Mouse (Mus musculus): ENCODE measurements around the gene Wdr60. TPM values are rescaled to one million over a fixed set of nuclear protein-coding genes. Genes with fewer than 3 reads are reported as not detected.

Wdr60 gene
- polyA plus RNA-seq, 1 experiment from 2014 or later = 22.8 TPM

DNA sequence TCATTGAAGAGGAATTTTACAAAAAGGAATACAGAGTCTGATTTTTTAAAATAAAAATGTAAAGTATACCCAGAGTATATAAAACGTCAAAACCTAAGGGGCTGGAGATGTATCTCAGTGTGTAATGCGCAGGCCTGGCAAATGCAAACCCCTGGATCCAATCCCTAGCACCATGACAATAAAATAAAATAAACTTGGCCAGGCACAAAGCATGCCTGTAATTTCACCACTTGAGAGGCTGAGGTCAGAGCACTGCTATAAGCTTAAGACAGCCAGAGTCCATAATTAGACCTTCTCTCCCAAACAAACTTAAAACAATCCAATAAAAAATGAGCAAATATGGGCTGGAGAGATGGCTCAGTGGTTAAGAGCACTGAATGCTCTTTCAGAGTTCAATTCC lies 39.7 kb downstream of the Wdr60 start:
- no peaks in the 10 kb centered on the region for H3K9me3 ChIP-seq
- H3K9ac ChIP-seq = no peak overlapping the region
- 99% methylated on average over 2 of the region's 2 CpGs for WGBS
- H3K4me3 ChIP-seq = no peak overlapping the region
- no peaks in the 10 kb centered on the region for H3K4me1 ChIP-seq (replicated peaks)
- no peak overlapping the region for H3K4me2 ChIP-seq
- no peaks in the 10 kb centered on the region for H3K27me3 ChIP-seq
- no peak overlapping the region for H3K27ac ChIP-seq
- peaks cover 45% of the 10 kb centered on the region for H3K36me3 ChIP-seq
- no peak for ATAC-seq (ENCODE audit: low FRiP score)

DNA sequence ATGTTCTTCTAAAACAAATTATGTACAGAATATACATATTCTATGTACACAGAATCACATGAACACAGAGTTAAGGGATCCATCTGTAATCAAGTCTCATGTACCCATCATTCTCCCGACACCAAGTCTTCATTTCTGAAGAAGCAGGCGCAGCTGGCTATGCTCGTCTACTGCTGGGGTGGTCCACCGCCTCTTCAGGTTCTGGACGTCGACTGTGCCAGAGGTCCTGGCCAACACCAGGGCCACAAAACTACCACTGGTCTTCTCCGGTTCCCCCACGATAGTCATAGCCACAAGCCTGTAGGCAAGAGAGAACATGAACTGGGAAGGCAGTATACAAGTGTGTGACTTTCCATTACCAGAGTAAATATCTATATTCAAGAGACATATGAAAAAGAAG lies 55.3 kb downstream of the Wdr60 start:
- Histone ChIP-seq H3K9me3 (no peaks in the 10 kb centered on the region), H3K4me2 (no peak overlapping the region), H3K4me3 (no peak overlapping the region), H3K27me3 (no peaks in the 10 kb centered on the region), H3K4me1 (replicated peaks) (0 out of 2 replicates have a peak, but pooled peaks cover 2% of the 10 kb centered on the region), H3K27ac (no peak overlapping the region), H3K9ac (no peak overlapping the region), H3K36me3 (peaks cover 48% of the 10 kb centered on the region)
- WGBS = 96% methylated on average over 8 of the region's 8 CpGs
- ATAC-seq (ENCODE audit: low FRiP score) = no peak

DNA sequence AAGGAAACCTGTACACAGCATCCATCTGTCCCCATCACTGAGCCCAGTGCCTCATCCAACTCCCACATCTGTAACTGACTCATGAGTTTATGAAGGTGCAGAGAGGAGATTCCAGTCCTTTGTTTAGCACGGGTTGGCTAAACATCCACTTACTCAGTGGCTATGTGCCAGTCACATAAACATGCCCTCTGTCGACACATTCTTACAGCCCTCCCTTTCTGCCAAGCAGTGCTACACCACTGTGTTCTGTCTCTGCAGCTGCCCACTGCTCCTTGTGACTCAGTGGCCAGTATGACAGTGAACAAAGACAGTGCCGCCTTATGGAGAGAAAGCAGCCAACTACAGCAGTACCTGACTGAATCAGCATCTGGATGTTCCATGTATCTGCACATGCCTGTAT lies 57.1 kb downstream of the Wdr60 start:
- H3K27me3 ChIP-seq = no peaks in the 10 kb centered on the region
- ATAC-seq (ENCODE audit: low FRiP score) = no peak
- no peak overlapping the region for H3K4me3 ChIP-seq
- WGBS = 84% methylated on average over 3 of the region's 3 CpGs
- no peak overlapping the region for H3K4me2 ChIP-seq
- no peak overlapping the region for H3K9ac ChIP-seq
- 0 out of 2 replicates have a peak, but pooled peaks cover 2% of the 10 kb centered on the region for H3K4me1 ChIP-seq (replicated peaks)
- H3K27ac ChIP-seq = no peak overlapping the region
- no peaks in the 10 kb centered on the region for H3K9me3 ChIP-seq
- H3K36me3 ChIP-seq = peaks cover 32% of the 10 kb centered on the region

DNA sequence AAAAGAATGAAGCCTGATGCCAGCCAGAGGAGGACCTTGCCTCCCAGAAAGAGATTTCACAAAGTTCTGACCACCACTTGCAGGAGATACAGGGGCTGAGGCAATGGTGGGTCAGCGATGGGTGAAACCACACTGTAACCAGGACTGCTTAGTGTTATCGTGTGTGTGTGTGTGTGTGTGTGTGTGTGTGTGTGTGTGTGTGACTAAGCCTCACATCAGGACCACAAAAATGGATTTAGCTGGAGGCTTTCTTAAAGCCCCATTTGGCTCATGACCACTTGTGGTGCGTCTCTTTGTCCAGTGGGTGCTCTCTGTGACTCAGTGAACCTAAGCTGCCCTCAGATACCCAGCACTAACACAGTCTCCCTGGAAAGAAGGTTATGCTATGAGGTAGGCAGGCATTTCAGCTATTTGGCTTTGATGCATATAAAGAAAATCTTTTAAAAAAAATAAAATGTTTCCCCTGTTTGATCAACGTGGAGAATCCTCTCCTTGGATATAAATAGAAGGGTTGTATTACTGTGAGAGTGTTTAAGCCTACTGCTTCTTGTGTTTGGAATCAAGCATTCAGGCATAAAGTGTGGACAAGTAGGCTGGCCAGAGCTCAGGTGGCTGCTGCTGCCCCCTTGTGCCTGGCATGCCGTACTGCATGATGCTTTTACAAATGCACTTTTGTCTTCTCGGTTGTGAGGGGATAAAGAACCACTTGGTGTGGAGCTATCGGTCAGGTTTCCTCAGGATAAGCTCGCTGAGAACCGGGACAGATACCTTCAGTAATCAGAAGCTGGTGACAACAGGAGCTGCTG lies 60.4 kb downstream of the Wdr60 start:
- Histone ChIP-seq H3K9ac (0 out of 2 replicates have a peak overlapping the region, but pooled peaks have one; percentile 20), H3K27ac (no peak overlapping the region), H3K4me2 (no peak overlapping the region), H3K9me3 (no peaks in the 10 kb centered on the region), H3K4me3 (no peak overlapping the region), H3K27me3 (no peaks in the 10 kb centered on the region), H3K36me3 (peaks cover 11% of the 10 kb centered on the region), H3K4me1 (replicated peaks) (0 out of 2 replicates have a peak, but pooled peaks cover 2% of the 10 kb centered on the region)
- WGBS = 39% methylated on average over 9 of the region's 9 CpGs
- peak; percentile 65 for ATAC-seq (ENCODE audit: low FRiP score)

DNA sequence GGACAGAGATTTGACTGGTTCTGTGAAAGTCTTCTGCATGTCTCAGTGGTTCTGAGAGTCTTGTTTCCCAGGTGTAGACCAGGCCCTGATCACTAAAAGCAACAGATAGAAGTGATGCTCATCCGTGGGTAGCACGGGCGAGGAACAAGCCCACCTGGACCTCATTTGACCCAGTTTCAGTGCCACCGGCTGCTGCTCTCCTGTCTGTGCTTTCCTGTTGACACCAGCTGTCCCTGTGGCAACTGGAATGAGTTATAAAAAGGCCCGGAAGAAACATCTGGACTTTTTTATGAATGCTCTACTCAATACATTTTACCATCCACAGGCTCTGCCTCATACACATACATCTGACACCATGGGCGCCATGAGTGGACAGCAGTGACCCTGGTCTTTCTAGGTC lies 64.0 kb downstream of the Wdr60 start:
- 93% methylated on average over 6 of the region's 6 CpGs for WGBS
- Histone ChIP-seq H3K4me2 (no peak overlapping the region), H3K4me3 (no peak overlapping the region), H3K27me3 (no peaks in the 10 kb centered on the region), H3K27ac (no peak overlapping the region), H3K36me3 (no peaks in the 10 kb centered on the region), H3K9ac (no peak overlapping the region), H3K9me3 (no peaks in the 10 kb centered on the region), H3K4me1 (replicated peaks) (0 out of 2 replicates have a peak, but pooled peaks cover 2% of the 10 kb centered on the region)
- no peak for ATAC-seq (ENCODE audit: low FRiP score)

DNA sequence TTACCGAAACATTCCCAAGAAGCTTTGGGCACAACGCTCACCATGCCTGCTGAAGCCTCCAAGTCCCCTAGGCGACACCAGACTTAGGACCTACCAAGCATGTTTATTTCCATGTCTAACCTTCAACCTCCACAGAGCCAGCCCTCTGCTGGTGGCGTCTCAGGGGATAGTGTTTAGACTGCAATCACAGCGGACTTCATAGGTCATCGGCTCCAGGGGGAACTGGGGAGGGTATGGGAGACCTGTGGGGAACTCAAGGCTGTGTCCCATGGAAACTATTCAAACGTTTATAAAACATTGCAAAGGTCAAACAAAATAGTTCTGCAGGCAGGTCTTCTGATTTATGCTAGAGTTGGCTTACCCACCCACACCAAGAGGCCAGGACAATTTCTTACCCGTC lies 66.6 kb downstream of the Wdr60 start:
- 81% methylated on average over 8 of the region's 8 CpGs for WGBS

DNA sequence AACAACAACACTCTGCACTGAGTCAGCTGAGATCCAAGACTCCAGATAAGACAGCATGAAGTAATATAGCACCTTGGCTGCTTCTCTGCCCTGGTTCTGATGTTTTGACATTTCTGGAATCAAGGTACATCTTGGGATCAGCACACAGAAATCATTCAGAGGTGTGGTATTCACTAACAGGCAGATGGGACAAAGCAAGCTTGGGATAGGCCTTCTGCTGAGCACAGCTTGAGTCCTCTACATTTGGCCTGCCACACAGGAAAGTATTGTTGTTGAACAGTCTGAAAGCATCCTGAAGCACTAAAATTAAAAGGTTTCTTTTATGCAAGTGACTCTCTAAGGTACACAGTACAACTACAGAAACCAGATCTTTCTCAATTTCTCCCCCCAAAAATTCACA lies 68.2 kb downstream of the Wdr60 start:
- Histone ChIP-seq H3K27ac (no peak overlapping the region), H3K9me3 (no peaks in the 10 kb centered on the region), H3K4me2 (no peak overlapping the region), H3K36me3 (no peaks in the 10 kb centered on the region), H3K9ac (no peak overlapping the region), H3K4me3 (no peak overlapping the region), H3K27me3 (no peaks in the 10 kb centered on the region), H3K4me1 (replicated peaks) (no peaks in the 10 kb centered on the region)
- no peak for ATAC-seq (ENCODE audit: low FRiP score)

More for the DNA sequence above, 66.6 kb downstream of the Wdr60 start:
- Histone ChIP-seq H3K27me3 (no peaks in the 10 kb centered on the region), H3K4me2 (no peak overlapping the region), H3K9me3 (no peaks in the 10 kb centered on the region), H3K36me3 (no peaks in the 10 kb centered on the region), H3K27ac (no peak overlapping the region), H3K4me1 (replicated peaks) (no peaks in the 10 kb centered on the region), H3K9ac (no peak overlapping the region), H3K4me3 (no peak overlapping the region)
- no peak for ATAC-seq (ENCODE audit: low FRiP score)

DNA sequence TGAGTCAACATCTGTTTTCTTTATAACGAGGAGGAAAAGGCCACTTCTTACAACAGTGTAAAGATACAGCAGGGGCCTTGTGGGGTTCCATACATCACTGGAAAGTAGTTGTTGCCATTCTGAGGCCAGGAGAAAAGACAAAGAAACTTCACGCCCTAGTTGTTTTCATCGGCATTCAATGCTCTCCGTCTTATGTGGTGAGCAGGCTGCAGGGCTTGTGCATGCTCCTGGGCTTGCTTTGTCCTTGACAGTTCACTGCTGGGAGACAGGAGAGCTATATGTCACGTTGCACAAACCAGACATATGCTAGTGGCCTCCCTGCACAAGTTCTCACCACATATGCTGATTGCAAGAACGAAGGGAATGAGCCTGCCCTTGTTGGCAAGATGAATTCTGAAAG lies 68.9 kb downstream of the Wdr60 start:
- H3K27ac ChIP-seq = no peak overlapping the region
- no peaks in the 10 kb centered on the region for H3K36me3 ChIP-seq
- H3K4me1 ChIP-seq (replicated peaks) = no peaks in the 10 kb centered on the region
- no peak overlapping the region for H3K4me3 ChIP-seq
- ATAC-seq (ENCODE audit: low FRiP score) = no peak
- H3K4me2 ChIP-seq = no peak overlapping the region
- H3K27me3 ChIP-seq = no peaks in the 10 kb centered on the region
- no peak overlapping the region for H3K9ac ChIP-seq
- H3K9me3 ChIP-seq = no peaks in the 10 kb centered on the region
- 24% methylated on average over 6 of the region's 6 CpGs for WGBS

DNA sequence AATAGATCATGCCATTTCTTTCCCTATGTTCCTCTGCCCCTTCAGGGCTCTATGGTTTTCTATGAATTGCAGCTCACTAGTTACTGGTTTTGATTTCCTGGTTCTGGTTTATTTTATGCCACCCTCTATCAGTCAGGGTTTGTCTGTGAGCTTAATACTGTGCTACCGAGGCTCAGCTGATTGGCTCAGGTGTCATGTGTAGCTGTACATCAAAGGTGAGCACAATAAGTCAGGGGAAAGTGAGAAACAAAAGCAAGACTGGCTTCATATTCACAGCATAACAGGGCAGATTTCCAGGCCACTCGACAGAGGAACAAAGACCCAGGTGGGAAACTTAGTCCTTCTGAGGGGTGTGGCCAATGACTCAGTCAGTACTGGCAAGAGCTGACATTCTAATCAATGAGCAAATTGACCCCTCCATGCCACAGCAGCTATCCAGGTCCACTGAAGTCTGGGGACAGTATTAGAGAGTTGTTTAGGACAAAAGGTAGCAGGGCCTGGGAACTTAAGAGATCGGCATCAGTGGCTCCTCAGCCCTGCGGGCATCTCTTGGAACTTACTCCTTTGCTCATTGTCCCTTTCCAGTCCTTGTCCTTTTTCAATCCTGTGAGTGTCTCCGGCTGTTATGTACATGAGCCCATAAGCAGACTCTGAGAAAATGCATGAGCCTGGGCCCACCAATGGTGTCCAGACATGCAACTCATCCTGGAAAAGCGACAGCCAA lies 79.4 kb downstream of the Wdr60 start:
- no peaks in the 10 kb centered on the region for H3K9me3 ChIP-seq
- H3K9ac ChIP-seq = no peak overlapping the region
- H3K36me3 ChIP-seq = no peaks in the 10 kb centered on the region
- H3K27ac ChIP-seq = no peak overlapping the region
- H3K4me1 ChIP-seq (replicated peaks) = no peaks in the 10 kb centered on the region
- WGBS = 87% methylated on average over 6 of the region's 6 CpGs
- no peaks in the 10 kb centered on the region for H3K27me3 ChIP-seq
- no peak for ATAC-seq (ENCODE audit: low FRiP score)
- H3K4me3 ChIP-seq = no peak overlapping the region
- H3K4me2 ChIP-seq = no peak overlapping the region

DNA sequence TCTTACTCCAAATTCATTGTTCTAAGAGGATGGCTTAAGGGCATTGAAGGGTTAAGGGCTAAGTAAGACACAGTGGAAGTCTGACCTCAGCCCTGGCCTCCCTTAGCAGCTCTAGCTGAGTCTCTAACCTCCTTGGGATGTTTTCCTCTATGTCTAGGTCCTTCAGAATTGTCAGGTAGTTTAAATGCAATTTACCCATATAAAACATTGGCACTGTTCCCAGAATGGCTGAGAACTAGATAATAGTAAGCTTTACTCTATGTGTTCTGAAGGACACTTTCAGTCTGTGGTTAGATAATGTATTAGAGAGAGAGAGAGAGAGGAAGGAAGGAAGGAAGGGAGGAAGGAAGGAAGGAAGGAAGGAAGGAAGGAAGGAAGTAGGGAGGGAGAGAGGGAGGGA lies 80.4 kb downstream of the Wdr60 start:
- Histone ChIP-seq H3K4me1 (replicated peaks) (no peaks in the 10 kb centered on the region), H3K27me3 (no peaks in the 10 kb centered on the region), H3K4me3 (no peak overlapping the region), H3K4me2 (no peak overlapping the region), H3K9ac (no peak overlapping the region), H3K36me3 (no peaks in the 10 kb centered on the region), H3K9me3 (no peaks in the 10 kb centered on the region), H3K27ac (no peak overlapping the region)
- ATAC-seq (ENCODE audit: low FRiP score) = no peak

DNA sequence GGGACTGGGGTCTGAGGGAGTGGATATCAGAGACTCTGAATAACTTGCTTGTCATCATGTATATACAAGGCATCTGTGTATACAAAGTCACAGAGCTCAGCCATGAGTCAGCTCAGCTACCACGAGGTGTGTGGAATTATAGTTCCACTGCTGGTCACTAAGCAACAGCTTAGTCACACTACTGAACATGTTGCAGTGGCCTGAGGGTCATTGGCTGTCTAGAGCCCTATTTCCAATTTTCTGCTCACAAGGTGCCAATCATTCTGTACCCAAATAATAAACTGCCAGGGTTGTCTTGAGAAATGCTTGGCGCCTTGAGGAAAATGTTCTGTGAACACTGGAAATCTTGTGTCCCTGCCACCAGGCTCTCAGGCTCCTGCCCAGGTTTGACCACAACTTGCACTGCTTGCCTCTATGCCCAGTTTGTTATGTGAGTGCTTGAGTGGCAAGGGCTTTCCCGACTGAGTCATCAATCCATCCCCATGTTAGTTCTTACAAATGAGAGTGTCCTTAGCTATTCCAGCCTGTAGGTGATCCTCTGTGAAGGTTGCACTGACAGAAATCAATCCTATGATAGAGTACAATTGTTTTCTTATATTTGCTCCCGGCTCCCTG lies 81.3 kb downstream of the Wdr60 start:
- Histone ChIP-seq H3K27ac (no peak overlapping the region), H3K4me3 (no peak overlapping the region), H3K4me1 (replicated peaks) (no peaks in the 10 kb centered on the region), H3K4me2 (no peak overlapping the region), H3K36me3 (no peaks in the 10 kb centered on the region), H3K9me3 (no peaks in the 10 kb centered on the region), H3K9ac (no peak overlapping the region), H3K27me3 (no peaks in the 10 kb centered on the region)
- no peak for ATAC-seq (ENCODE audit: low FRiP score)
- 84% methylated on average over 4 of the region's 4 CpGs for WGBS

DNA sequence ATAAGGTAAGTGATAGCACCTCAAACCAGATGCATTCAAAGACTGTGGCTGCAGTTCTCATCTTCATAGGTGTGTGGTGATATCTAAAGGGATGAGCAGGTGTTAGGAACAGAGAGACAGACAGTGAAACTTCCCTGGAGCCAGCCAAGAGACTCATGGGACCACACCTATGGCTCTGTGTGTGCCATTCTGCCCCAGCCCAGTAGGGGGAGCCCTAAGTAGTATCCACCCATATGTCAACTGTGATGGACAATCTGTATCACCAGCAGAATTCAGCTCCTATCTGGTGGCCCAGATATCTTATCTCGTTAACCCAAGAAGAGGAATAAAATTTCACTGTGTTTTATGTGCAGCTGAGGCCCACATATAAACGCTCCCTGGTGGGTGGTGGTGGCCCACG lies 85.9 kb downstream of the Wdr60 start:
- ATAC-seq (ENCODE audit: low FRiP score) = no peak
- 93% methylated on average over 3 of the region's 3 CpGs for WGBS
- no peaks in the 10 kb centered on the region for H3K9me3 ChIP-seq
- H3K4me2 ChIP-seq = no peak overlapping the region
- H3K9ac ChIP-seq = no peak overlapping the region
- no peak overlapping the region for H3K4me3 ChIP-seq
- no peaks in the 10 kb centered on the region for H3K4me1 ChIP-seq (replicated peaks)
- H3K27ac ChIP-seq = no peak overlapping the region
- no peaks in the 10 kb centered on the region for H3K36me3 ChIP-seq
- no peaks in the 10 kb centered on the region for H3K27me3 ChIP-seq

Measured in hindbrain, embryonic 13.5 days (tissue).